Mouse (Mus musculus): ENCODE results near the gene Angpt4. TPM values are rescaled to one million over a fixed set of nuclear protein-coding genes. Genes with fewer than 3 reads are reported as not detected.
A peak's percentile ranks its signal among the peaks of the same experiment; 100 is the strongest.

The Angpt4 gene
- polyA plus RNA-seq, 1 experiment from 2014 or later, result 0.45 TPM

- DNase-seq (ENCODE audit: low spot score) (peak; percentile 49), ATAC-seq (replicated peaks; ENCODE audit: insufficient number of reproducible peaks, low FRiP score, low TSS enrichment, low read depth) (no peak)
- H3K4me1 ChIP-seq (ENCODE audit: control insufficient read depth, insufficient read depth, low read length), result no peaks in the 10 kb centered on the region
- no peak overlapping the region for H3K27ac ChIP-seq (replicated peaks; ENCODE audit: low read depth, low read length)
- no peaks in the 10 kb centered on the region for H3K27me3 ChIP-seq (ENCODE audit: control insufficient read depth, insufficient read depth, low read length)
- no peak overlapping the region for H3K4me3 ChIP-seq (ENCODE audit: low read depth, low read length)
- H3K36me3 ChIP-seq (replicated peaks; ENCODE audit: control insufficient read depth, insufficient read depth, low read depth, low read length), result no peaks in the 10 kb centered on the region
- no peaks in the 10 kb centered on the region for H3K9me3 ChIP-seq (replicated peaks; ENCODE audit: control insufficient read depth, low read length)
- WGBS, result 76% methylated on average over 3 of the region's 3 CpGs
- no peak overlapping the region for H3K4me2 ChIP-seq (ENCODE audit: low read depth, low read length)
- H3K9ac ChIP-seq (replicated peaks; ENCODE audit: low read length), result no peak overlapping the region
Measured at GRCm38 (mm10) chr2:151937893-151938292, 26.9 kb downstream of the Angpt4 start.

- Histone ChIP-seq H3K9ac (replicated peaks; ENCODE audit: low read length) (no peak overlapping the region), H3K36me3 (replicated peaks; ENCODE audit: control insufficient read depth, insufficient read depth, low read depth, low read length) (no peaks in the 10 kb centered on the region), H3K9me3 (replicated peaks; ENCODE audit: control insufficient read depth, low read length) (no peaks in the 10 kb centered on the region), H3K27me3 (ENCODE audit: control insufficient read depth, insufficient read depth, low read length) (no peaks in the 10 kb centered on the region), H3K4me2 (ENCODE audit: low read depth, low read length) (no peak overlapping the region), H3K4me1 (ENCODE audit: control insufficient read depth, insufficient read depth, low read length) (no peaks in the 10 kb centered on the region), H3K4me3 (ENCODE audit: low read depth, low read length) (no peak overlapping the region), H3K27ac (replicated peaks; ENCODE audit: low read depth, low read length) (no peak overlapping the region)
- DNase-seq (ENCODE audit: low spot score), result no peak
- ATAC-seq (replicated peaks; ENCODE audit: insufficient number of reproducible peaks, low FRiP score, low TSS enrichment, low read depth), result no peak
- WGBS, result 75% methylated on average over 11 of the region's 11 CpGs
Measured at GRCm38 (mm10) chr2:151938780-151939200, 27.8 kb downstream of the Angpt4 start.

DNA sequence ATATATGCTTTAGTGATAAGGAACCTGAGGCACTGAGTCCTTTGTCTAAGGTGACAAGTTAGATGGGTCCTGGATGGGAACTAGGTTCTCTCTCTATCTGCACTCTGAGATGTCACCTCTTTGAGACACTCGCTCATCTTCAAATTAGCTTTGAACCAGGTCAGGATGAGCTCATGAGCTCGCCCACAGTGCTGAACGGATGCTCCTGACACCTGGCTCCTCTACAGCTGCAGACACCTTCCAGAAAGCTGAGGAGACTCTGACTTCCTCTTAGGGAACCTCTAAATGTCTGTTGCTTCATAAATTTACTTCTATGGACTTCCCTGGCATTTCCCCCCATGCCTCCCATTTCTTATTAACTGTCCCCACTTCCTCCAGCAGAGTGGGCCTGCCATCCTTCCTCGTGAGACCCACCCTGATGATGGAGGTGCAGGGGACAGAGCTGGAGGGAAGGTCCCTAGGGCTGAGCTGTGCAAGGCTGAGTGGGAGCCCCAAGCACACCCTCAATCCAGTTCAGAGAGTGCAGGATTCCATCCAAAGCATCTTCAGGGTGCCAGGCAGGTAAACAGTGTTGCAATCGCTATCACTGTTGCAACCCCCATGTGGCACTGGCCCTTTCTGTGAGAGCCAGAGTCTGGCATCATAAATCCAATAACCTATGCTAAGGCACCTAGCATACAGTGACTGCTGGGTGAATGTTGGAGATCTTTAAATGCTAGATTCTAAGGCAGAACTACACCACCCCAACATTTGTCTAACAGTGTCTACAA lies 28.8 kb downstream of the Angpt4 start:
- H3K9me3 ChIP-seq (replicated peaks; ENCODE audit: control insufficient read depth, low read length), result no peaks in the 10 kb centered on the region
- H3K4me2 ChIP-seq (ENCODE audit: low read depth, low read length), result no peak overlapping the region
- H3K4me3 ChIP-seq (ENCODE audit: low read depth, low read length), result no peak overlapping the region
- ATAC-seq (replicated peaks; ENCODE audit: insufficient number of reproducible peaks, low FRiP score, low TSS enrichment, low read depth), result no peak
- H3K4me1 ChIP-seq (ENCODE audit: control insufficient read depth, insufficient read depth, low read length), result no peaks in the 10 kb centered on the region
- no peaks in the 10 kb centered on the region for H3K36me3 ChIP-seq (replicated peaks; ENCODE audit: control insufficient read depth, insufficient read depth, low read depth, low read length)
- no peak overlapping the region for H3K27ac ChIP-seq (replicated peaks; ENCODE audit: low read depth, low read length)
- H3K9ac ChIP-seq (replicated peaks; ENCODE audit: low read length), result no peak overlapping the region
- WGBS, result 83% methylated on average over 5 of the region's 5 CpGs
- H3K27me3 ChIP-seq (ENCODE audit: control insufficient read depth, insufficient read depth, low read length), result no peaks in the 10 kb centered on the region
- no peak for DNase-seq (ENCODE audit: low spot score)

DNA sequence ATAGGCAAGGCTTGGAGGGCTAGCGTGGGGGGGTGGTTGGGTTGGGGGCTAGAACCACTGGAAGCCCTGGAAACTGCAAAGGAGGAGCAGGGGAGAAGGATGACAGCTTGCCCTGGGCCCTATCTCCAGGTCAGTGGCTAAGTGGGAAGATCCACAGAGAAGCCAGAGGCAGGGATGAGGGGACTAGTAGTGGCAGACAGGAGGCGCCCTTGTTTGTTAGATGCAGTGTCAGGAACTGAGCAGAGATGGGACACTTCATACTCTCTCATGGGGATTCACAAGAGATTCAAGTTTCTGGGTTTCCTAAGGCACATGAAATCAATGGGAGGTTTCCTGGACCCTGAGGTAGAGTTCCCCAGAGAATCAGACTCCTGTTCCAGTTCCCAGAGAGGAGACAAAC lies 30.3 kb downstream of the Angpt4 start:
- ATAC-seq (replicated peaks; ENCODE audit: insufficient number of reproducible peaks, low FRiP score, low TSS enrichment, low read depth), result no peak
- no peak overlapping the region for H3K4me3 ChIP-seq (ENCODE audit: low read depth, low read length)
- no peak overlapping the region for H3K27ac ChIP-seq (replicated peaks; ENCODE audit: low read depth, low read length)
- H3K4me2 ChIP-seq (ENCODE audit: low read depth, low read length), result no peak overlapping the region
- H3K36me3 ChIP-seq (replicated peaks; ENCODE audit: control insufficient read depth, insufficient read depth, low read depth, low read length), result no peaks in the 10 kb centered on the region
- 27% methylated on average over 2 of the region's 2 CpGs for WGBS
- no peaks in the 10 kb centered on the region for H3K4me1 ChIP-seq (ENCODE audit: control insufficient read depth, insufficient read depth, low read length)
- no peak overlapping the region for H3K9ac ChIP-seq (replicated peaks; ENCODE audit: low read length)
- DNase-seq (ENCODE audit: low spot score), result no peak
- no peaks in the 10 kb centered on the region for H3K27me3 ChIP-seq (ENCODE audit: control insufficient read depth, insufficient read depth, low read length)
- H3K9me3 ChIP-seq (replicated peaks; ENCODE audit: control insufficient read depth, low read length), result no peaks in the 10 kb centered on the region

DNA sequence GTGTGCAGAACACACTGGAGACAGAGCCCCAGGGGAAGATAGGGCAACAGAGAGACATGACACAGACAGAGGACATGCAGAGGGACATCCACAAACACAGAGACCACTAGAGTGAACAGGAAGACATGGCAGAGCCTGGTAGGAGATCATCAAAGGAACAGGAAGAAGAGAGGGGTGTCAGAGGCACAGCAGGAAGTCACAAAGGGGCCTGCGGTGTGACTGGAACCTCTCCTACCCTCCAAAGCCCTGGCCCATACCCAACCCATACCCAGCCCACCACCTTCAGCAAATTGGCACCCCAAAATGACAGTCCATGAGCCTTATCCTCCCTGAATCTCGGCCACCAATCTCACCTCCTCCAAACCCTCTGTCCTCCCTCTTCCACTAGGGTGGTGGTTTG lies 33.1 kb downstream of the Angpt4 start:
- 65% methylated on average over 2 of the region's 2 CpGs for WGBS
- Histone ChIP-seq H3K27ac (replicated peaks; ENCODE audit: low read depth, low read length) (no peak overlapping the region), H3K36me3 (replicated peaks; ENCODE audit: control insufficient read depth, insufficient read depth, low read depth, low read length) (no peaks in the 10 kb centered on the region), H3K4me2 (ENCODE audit: low read depth, low read length) (no peak overlapping the region), H3K4me3 (ENCODE audit: low read depth, low read length) (no peak overlapping the region), H3K9ac (replicated peaks; ENCODE audit: low read length) (no peak overlapping the region), H3K4me1 (ENCODE audit: control insufficient read depth, insufficient read depth, low read length) (no peaks in the 10 kb centered on the region), H3K27me3 (ENCODE audit: control insufficient read depth, insufficient read depth, low read length) (no peaks in the 10 kb centered on the region), H3K9me3 (replicated peaks; ENCODE audit: control insufficient read depth, low read length) (no peaks in the 10 kb centered on the region)
- DNase-seq (ENCODE audit: low spot score) (no peak), ATAC-seq (replicated peaks; ENCODE audit: insufficient number of reproducible peaks, low FRiP score, low TSS enrichment, low read depth) (no peak)

DNA sequence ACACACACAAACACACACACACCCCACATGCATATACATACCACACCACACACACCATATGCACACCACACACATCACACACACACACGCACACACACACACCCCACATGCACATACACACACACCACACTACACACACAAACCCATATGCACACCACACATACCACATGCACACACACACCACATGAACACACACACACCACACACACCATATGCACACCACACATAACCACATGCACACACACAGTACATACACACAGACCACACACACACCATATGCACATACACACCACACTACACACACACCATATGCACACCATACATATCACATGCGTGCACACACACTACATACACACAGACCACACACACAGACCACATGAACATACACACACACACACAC lies 36.6 kb downstream of the Angpt4 start:
- ATAC-seq (replicated peaks; ENCODE audit: insufficient number of reproducible peaks, low FRiP score, low TSS enrichment, low read depth) (no peak), DNase-seq (ENCODE audit: low spot score) (no peak)
- Histone ChIP-seq H3K9ac (replicated peaks; ENCODE audit: low read length) (no peak overlapping the region), H3K4me1 (ENCODE audit: control insufficient read depth, insufficient read depth, low read length) (no peaks in the 10 kb centered on the region), H3K36me3 (replicated peaks; ENCODE audit: control insufficient read depth, insufficient read depth, low read depth, low read length) (no peaks in the 10 kb centered on the region), H3K4me3 (ENCODE audit: low read depth, low read length) (no peak overlapping the region), H3K9me3 (replicated peaks; ENCODE audit: control insufficient read depth, low read length) (no peaks in the 10 kb centered on the region), H3K4me2 (ENCODE audit: low read depth, low read length) (no peak overlapping the region), H3K27ac (replicated peaks; ENCODE audit: low read depth, low read length) (no peak overlapping the region), H3K27me3 (ENCODE audit: control insufficient read depth, insufficient read depth, low read length) (no peaks in the 10 kb centered on the region)
- WGBS, result 84% methylated on average over 2 of the region's 2 CpGs

- 77% methylated on average over 7 of the region's 7 CpGs for WGBS
- DNase-seq (ENCODE audit: low spot score), result no peak
- H3K9ac ChIP-seq (replicated peaks; ENCODE audit: low read length), result no peak overlapping the region
- no peak for ATAC-seq (replicated peaks; ENCODE audit: insufficient number of reproducible peaks, low FRiP score, low TSS enrichment, low read depth)
- H3K36me3 ChIP-seq (replicated peaks; ENCODE audit: control insufficient read depth, insufficient read depth, low read depth, low read length), result no peaks in the 10 kb centered on the region
- no peak overlapping the region for H3K4me3 ChIP-seq (ENCODE audit: low read depth, low read length)
- H3K9me3 ChIP-seq (replicated peaks; ENCODE audit: control insufficient read depth, low read length), result no peaks in the 10 kb centered on the region
- H3K4me1 ChIP-seq (ENCODE audit: control insufficient read depth, insufficient read depth, low read length), result no peaks in the 10 kb centered on the region
- H3K27ac ChIP-seq (replicated peaks; ENCODE audit: low read depth, low read length), result no peak overlapping the region
- no peak overlapping the region for H3K4me2 ChIP-seq (ENCODE audit: low read depth, low read length)
- no peaks in the 10 kb centered on the region for H3K27me3 ChIP-seq (ENCODE audit: control insufficient read depth, insufficient read depth, low read length)
Measured at GRCm38 (mm10) chr2:151948311-151948710, 37.3 kb downstream of the Angpt4 start.

GRCm38 (mm10) chr2:151949082-151949774 lies 38.2 kb downstream of the Angpt4 start:
- no peaks in the 10 kb centered on the region for H3K4me1 ChIP-seq (ENCODE audit: control insufficient read depth, insufficient read depth, low read length)
- 77% methylated on average over 2 of the region's 2 CpGs for WGBS
- no peaks in the 10 kb centered on the region for H3K27me3 ChIP-seq (ENCODE audit: control insufficient read depth, insufficient read depth, low read length)
- H3K9ac ChIP-seq (replicated peaks; ENCODE audit: low read length), result no peak overlapping the region
- ATAC-seq (replicated peaks; ENCODE audit: insufficient number of reproducible peaks, low FRiP score, low TSS enrichment, low read depth), result no peak
- no peak for DNase-seq (ENCODE audit: low spot score)
- no peak overlapping the region for H3K4me3 ChIP-seq (ENCODE audit: low read depth, low read length)
- H3K9me3 ChIP-seq (replicated peaks; ENCODE audit: control insufficient read depth, low read length), result no peaks in the 10 kb centered on the region
- no peaks in the 10 kb centered on the region for H3K36me3 ChIP-seq (replicated peaks; ENCODE audit: control insufficient read depth, insufficient read depth, low read depth, low read length)
- no peak overlapping the region for H3K27ac ChIP-seq (replicated peaks; ENCODE audit: low read depth, low read length)
- no peak overlapping the region for H3K4me2 ChIP-seq (ENCODE audit: low read depth, low read length)
